Mouse (Mus musculus) lung, embryonic 14.5 days (tissue): ENCODE results near the gene Rbms1. TPM values are rescaled to one million over a fixed set of nuclear protein-coding genes. Genes with fewer than 3 reads are reported as not detected.

ENCODE experiments used
- ATAC-seq: fragments of 200-750 bp; cut with Nextera tagmentation; 2 replicates; pipeline ENCODE4 v1.8.0; 2017; ENCODE audit warnings: mild to moderate bottlenecking, moderate TSS enrichment, moderate library complexity; ENCODE audit not compliant: insufficient read depth
- DNase-seq: peaks from one replicate; pipeline ENCODE4 v3.0.0-alpha.2; 2015
- H3K27ac ChIP-seq: fragments of 300-500 bp; sonication (generic); 2 replicates; pipeline ENCODE4 v1.5.1; 2014; ENCODE audit warnings: low read depth, mild to moderate bottlenecking, moderate library complexity
- H3K27me3 ChIP-seq: fragments of 300-500 bp; sonication (generic); 2 replicates; pipeline ENCODE4 v1.6.1; 2014; ENCODE audit warnings: low read length, control low read depth; ENCODE audit not compliant: insufficient read depth
- H3K36me3 ChIP-seq: fragments of 300-500 bp; sonication (generic); 2 replicates; pipeline ENCODE4 v1.6.1; 2014; ENCODE audit warnings: control low read depth; ENCODE audit not compliant: insufficient read depth
- H3K4me1 ChIP-seq: fragments of 300-500 bp; sonication (generic); 2 replicates; pipeline ENCODE4 v1.6.1; 2014; ENCODE audit warnings: antibody characterized with exemption, control low read depth; ENCODE audit not compliant: insufficient read depth
- H3K4me2 ChIP-seq: fragments of 300-500 bp; sonication (generic); 2 replicates; pipeline ENCODE4 v1.6.1; 2014; ENCODE audit warnings: mild to moderate bottlenecking
- H3K4me3 ChIP-seq: fragments of 300-500 bp; sonication (generic); 2 replicates; pipeline ENCODE4 v1.5.1; 2014; ENCODE audit warnings: low read depth, low read length
- H3K9ac ChIP-seq: fragments of 300-500 bp; sonication (generic); 2 replicates; pipeline ENCODE4 v1.6.1; 2014
- H3K9me3 ChIP-seq: fragments of 300-500 bp; sonication (generic); 2 replicates; pipeline ENCODE4 v1.6.1; 2016; ENCODE audit warnings: low read depth, low read length, control low read depth
- CTCF ChIP-seq: IDR thresholded peaks from 2 replicates; pipeline ENCODE4 v1.5.1; 2016; ENCODE audit warnings: antibody characterized with exemption, low read depth
- WGBS: fragments of 180-500 bp; shearing (Covaris S2); extraction: QIAGEN DNeasy Blood & Tissue Kit; methylation state at CpG from one replicate; pipeline ENCODE4 v1.1.7; 2014; 5-methylcytosine and 5-hydroxymethylcytosine counted together
- polyA plus RNA-seq: library from polyadenylated mRNA; unstranded; fragments of >200 nt; fragmentation: Nextera tagmentation; extraction: Ambion mirVana; gene quantifications from 2 replicates; pipeline ENCODE4 v1.2.1, GENCODE M21; 2014

The Rbms1 gene
- polyA plus RNA-seq, 1 experiment from 2014 or later = 136 TPM

DNA sequence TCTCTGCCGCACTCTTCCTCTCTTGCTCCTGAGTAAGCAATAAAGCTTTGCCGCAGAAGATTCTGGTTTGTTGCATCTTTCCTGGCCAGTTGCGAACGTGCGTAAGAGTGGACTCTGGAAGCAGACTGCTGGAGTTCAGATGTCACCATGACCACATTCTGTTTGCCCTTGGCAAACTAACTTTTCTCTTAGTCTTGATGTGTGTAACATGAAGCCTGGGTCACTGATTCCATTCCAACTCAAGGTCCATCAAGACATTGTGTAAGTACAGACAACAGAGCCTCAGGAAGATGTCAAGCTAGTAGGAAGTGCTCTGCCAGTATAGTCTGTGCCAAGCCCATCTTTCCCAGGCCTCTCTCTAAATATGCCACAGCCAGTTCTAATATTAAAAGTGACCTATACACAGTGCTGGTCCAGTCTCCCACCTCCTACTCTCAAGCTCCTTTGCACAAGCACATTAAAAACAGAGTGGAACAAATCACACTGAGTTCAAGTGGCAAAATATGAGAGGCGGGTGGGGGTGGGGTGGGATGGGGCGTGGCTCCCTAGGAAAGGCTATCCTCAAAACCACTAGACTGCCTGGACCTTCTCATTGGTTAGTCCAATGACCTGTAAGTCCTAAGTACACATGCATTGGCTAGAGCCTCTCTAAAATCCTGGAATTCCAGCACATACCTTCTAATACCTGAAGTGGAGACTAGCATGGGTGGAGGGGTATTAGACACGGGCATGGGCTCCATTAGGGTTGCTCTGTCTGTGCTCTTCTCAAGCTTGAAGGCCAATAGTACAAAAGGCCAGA is 99.9 kb downstream of the Rbms1 start:
- TF ChIP-seq CTCF = no peak
- Histone ChIP-seq H3K9me3 (no peaks in the 10 kb centered on the region), H3K27ac (peak overlapping the region; percentile 7; the same call in 1 of the 2 replicates), H3K9ac (no peak overlapping the region), H3K4me1 (peaks cover 15% of the 10 kb centered on the region), H3K36me3 (peaks cover 11% of the 10 kb centered on the region; the same call in 1 of the 2 replicates), H3K4me2 (no peak overlapping the region), H3K4me3 (no peak overlapping the region), H3K27me3 (no peaks in the 10 kb centered on the region)
- ATAC-seq = peak; percentile 46; the same call in 1 of the 2 replicates
- WGBS = 73% methylated on average over 8 of the region's 8 CpGs
- no peak for DNase-seq

DNA sequence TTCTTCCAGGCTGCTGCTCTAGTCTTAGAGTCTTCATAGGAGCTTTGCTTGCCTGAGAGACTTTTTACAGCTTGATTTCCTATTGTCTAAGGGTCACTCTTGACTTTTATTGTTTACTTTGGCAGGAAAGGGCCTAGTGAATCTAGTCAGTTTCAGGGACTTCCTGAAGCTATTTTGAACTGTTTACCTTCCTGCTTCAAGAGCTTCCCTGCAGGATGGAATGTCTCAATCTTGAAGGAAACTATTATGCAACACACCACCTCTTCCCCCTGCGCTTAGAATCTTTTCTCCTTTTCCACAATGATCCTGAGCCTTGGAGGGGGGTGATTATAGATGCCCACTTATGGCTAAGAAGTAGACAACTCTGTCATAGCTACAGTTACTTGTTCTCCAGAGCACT is 104.9 kb downstream of the Rbms1 start:
- Histone ChIP-seq H3K36me3 (peaks cover 15% of the 10 kb centered on the region; the same call in 1 of the 2 replicates), H3K4me3 (no peak overlapping the region), H3K27ac (no peak overlapping the region), H3K4me2 (no peak overlapping the region), H3K27me3 (no peaks in the 10 kb centered on the region), H3K4me1 (peaks cover 11% of the 10 kb centered on the region), H3K9ac (no peak overlapping the region), H3K9me3 (no peaks in the 10 kb centered on the region)
- WGBS = 73% methylated on average over 1 of the region's 1 CpGs
- DNase-seq = peak; percentile 46
- ATAC-seq = no peak
- no peak for TF ChIP-seq CTCF

DNA sequence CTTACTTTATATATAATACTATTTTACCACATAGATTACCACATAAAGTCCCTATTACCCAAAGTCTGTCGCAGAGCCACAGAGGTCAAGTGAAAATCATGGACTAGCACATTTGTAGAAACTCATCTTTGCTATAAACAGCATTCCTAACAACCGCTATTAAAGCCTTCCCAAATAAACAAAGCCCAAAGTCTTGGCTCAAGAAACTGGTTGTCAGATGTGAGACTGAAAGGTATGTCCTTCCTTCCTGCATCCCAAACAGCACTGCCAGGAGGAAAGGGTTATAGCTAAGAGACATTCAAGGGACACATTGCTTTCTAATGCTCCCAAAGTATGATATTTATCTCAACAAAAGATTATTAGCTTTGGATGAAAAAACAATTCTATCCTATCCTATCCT is 106.9 kb downstream of the Rbms1 start:
- ATAC-seq = no peak
- Histone ChIP-seq H3K9ac (no peak overlapping the region), H3K27me3 (no peaks in the 10 kb centered on the region), H3K27ac (no peak overlapping the region; the same call in 1 of the 2 replicates), H3K4me2 (no peak overlapping the region), H3K4me3 (no peak overlapping the region), H3K36me3 (peaks cover 15% of the 10 kb centered on the region; the same call in 1 of the 2 replicates), H3K9me3 (no peaks in the 10 kb centered on the region), H3K4me1 (peaks cover 15% of the 10 kb centered on the region)
- TF ChIP-seq CTCF = no peak
- WGBS = 38% methylated on average over 2 of the region's 2 CpGs
- DNase-seq = peak; percentile 59

DNA sequence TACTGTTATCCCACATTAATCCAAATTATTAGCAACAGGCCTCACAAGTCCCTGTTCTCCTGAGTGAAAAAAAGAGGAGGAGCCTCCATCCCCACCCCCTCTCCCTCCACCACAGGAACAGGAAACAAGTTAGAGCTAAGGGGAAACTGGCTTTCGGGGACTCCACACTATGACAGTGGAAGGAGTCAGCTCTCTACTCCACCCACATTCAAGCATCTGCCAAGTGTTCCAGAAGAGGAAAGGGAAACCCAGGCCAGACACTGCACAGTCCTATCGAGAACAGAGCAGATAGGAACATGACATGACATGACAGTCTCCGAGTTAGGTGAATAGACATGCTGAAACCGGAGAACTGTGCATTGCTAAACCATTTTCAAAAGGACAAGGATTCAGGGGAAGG is 108.0 kb downstream of the Rbms1 start:
- WGBS = 25% methylated on average over 4 of the region's 4 CpGs
- Histone ChIP-seq H3K4me2 (no peak overlapping the region), H3K4me3 (no peak overlapping the region), H3K27ac (peak overlapping the region; percentile 48; the same call in 1 of the 2 replicates), H3K9ac (no peak overlapping the region), H3K4me1 (peaks cover 22% of the 10 kb centered on the region), H3K36me3 (peaks cover 15% of the 10 kb centered on the region; the same call in 1 of the 2 replicates), H3K9me3 (no peaks in the 10 kb centered on the region), H3K27me3 (no peaks in the 10 kb centered on the region)
- peak; percentile 72 for DNase-seq
- no peak for TF ChIP-seq CTCF
- ATAC-seq = peak; percentile 78

DNA sequence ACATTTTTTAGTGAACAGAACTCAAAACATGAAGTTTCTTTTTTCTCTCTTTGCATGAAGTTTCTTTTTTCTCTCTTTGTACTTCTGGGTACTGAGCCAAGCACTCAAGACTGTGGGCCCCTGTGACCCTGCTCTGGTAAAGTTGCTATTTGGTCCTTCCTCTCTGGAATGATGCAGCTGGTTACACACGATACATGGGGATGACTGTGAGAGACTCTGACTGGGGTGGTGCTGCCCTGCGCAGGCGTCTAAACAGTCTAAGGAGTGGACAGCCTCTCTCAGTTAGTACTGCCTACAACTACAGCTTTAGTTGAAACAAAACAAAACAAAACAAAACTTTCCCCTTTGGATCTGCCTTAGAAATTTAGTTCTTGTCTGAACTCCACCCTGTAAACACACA is 111.1 kb downstream of the Rbms1 start:
- no peak overlapping the region for H3K4me3 ChIP-seq
- no peak overlapping the region for H3K27ac ChIP-seq
- 52% methylated on average over 3 of the region's 3 CpGs for WGBS
- peak; percentile 25 for DNase-seq
- TF ChIP-seq CTCF = no peak
- H3K9ac ChIP-seq = no peak overlapping the region
- no peak overlapping the region for H3K4me2 ChIP-seq
- H3K27me3 ChIP-seq = no peaks in the 10 kb centered on the region
- peaks cover 3% of the 10 kb centered on the region; the same call in 1 of the 2 replicates for H3K36me3 ChIP-seq
- no peak; the same call in 1 of the 2 replicates for ATAC-seq
- H3K9me3 ChIP-seq = no peaks in the 10 kb centered on the region
- peaks cover 22% of the 10 kb centered on the region for H3K4me1 ChIP-seq

DNA sequence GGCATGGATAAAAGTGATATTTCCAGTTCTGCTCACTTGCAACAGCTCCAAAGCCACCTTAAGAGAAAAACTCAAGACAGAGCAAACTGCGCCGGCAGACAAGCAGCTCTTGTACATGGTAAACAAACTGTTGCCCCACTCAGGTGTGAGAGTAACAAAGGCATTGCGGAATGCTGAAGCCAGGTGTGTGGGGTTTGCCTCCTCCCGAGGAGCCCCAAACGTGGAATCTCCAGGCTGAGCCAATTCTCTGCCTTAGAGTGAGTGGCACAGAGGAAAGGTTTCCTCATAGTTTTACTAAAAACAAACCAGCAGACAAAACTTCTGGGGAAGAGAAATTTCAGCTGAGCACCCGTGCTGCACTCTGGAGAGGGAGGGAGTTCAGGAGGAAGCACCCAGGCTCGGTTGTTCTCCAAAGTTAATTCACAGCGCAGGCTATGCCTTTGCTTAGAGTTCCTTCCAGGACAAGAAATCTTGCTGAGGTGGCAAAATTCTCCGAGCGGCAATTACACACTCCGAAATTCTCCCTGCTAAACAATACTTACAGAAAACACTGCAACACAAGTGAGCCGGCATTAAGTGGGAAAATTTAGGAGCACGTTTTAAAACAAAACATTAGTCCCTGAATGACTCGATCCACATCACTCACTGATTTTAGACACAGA is 111.8 kb downstream of the Rbms1 start:
- no peaks in the 10 kb centered on the region for H3K27me3 ChIP-seq
- H3K4me1 ChIP-seq = peaks cover 22% of the 10 kb centered on the region
- peaks cover 7% of the 10 kb centered on the region; the same call in 1 of the 2 replicates for H3K36me3 ChIP-seq
- peak overlapping the region; percentile 73 for H3K27ac ChIP-seq
- DNase-seq = peak; percentile 43
- no peak for TF ChIP-seq CTCF
- no peak overlapping the region for H3K9ac ChIP-seq
- no peak overlapping the region for H3K4me3 ChIP-seq
- H3K9me3 ChIP-seq = no peaks in the 10 kb centered on the region
- peak overlapping the region; percentile 21; the same call in 1 of the 2 replicates for H3K4me2 ChIP-seq
- ATAC-seq = peak; percentile 43; the same call in 1 of the 2 replicates
- WGBS = 50% methylated on average over 14 of the region's 14 CpGs

DNA sequence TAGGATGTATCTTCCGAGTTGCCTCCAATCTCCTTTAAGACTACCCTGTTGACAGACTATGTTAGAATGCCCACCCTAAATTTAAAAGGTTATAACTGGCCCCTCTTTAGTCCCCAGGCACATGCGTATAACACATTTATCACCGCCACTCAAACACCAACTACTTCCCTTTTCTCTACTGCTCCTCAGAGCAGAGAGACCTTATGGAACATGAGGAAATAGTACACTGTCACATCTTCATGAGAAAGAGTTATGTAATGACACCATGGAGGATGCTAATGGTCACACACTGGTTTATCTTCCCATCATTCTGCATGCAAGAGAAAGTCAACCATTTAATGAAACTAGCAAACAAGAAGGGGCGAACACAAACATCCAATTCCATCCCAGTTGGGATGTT is 114.5 kb downstream of the Rbms1 start:
- Histone ChIP-seq H3K27ac (no peak overlapping the region), H3K4me2 (no peak overlapping the region), H3K36me3 (peaks cover 4% of the 10 kb centered on the region; the same call in 1 of the 2 replicates), H3K9ac (no peak overlapping the region), H3K9me3 (no peaks in the 10 kb centered on the region), H3K27me3 (no peaks in the 10 kb centered on the region), H3K4me3 (no peak overlapping the region), H3K4me1 (peaks cover 15% of the 10 kb centered on the region)
- DNase-seq (no peak), ATAC-seq (no peak)
- WGBS = 95% methylated on average over 4 of the region's 4 CpGs
- no peak for TF ChIP-seq CTCF
